Mouse (Mus musculus): Measurements from ENCODE around the gene Gpc6. TPM values are rescaled to one million over a fixed set of nuclear protein-coding genes. Genes with fewer than 3 reads are reported as not detected.
A peak's percentile ranks its signal among the peaks of the same experiment; 100 is the strongest.

Gene Gpc6
- polyA plus RNA-seq, 1 experiment from 2014 or later: 19.3 TPM

DNA sequence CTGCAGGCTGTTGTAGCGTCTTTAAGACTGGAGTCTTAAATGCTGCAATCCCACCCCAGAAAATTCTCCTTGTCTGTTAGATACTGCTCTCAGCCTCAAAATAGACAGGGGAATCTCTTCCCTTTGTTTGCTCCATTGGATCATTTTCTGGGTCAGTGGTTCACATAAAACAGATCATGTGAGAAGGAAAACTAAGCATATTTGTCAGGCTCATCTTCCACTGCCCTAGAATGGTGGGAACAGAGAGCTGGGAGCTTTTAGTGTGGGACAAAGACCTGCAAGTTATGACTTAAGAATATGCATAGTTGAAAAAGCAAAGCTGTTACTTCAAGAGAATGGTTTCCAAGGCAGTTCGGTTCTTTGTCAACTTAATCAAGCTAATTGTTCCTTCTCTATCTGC, 136.4 kb downstream of the Gpc6 start:
- Histone ChIP-seq H3K27ac (ENCODE audit: low read depth, low read length) (no peak overlapping the region), H3K4me1 (ENCODE audit: control insufficient read depth, insufficient read depth, low read depth, low read length) (0 out of 2 replicates have a peak, but pooled peaks cover 3% of the 10 kb centered on the region), H3K36me3 (ENCODE audit: control insufficient read depth, insufficient read depth, low read length) (no peaks in the 10 kb centered on the region), H3K4me3 (ENCODE audit: low read length) (no peak overlapping the region), H3K9ac (ENCODE audit: low read depth, low read length) (no peak overlapping the region), H3K9me3 (ENCODE audit: control insufficient read depth, low read length) (no peaks in the 10 kb centered on the region), H3K27me3 (replicated peaks; ENCODE audit: control insufficient read depth, insufficient read depth, low read length) (no peaks in the 10 kb centered on the region), H3K4me2 (ENCODE audit: low read length) (no peak overlapping the region)
- 42% methylated on average over 2 of the region's 2 CpGs for WGBS
- ATAC-seq: no peak

DNA sequence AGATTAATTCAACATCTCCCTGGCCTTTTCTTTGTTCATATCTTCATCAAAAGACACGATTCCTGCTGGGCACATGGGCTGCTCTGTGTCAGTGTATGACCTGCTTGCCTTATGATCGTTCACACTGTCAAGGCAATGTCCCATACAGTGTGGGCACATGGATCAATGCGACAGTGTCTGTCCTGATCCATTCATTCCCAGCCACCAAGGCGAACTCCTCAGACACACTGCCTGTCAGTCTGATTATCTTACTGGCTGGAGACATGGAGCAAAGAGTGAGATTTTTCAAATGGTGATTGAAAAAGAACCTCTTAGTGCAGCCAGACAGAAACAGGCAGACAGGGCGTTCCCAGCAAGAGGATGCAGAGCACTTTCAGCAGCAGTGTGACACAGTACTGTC, 143.1 kb downstream of the Gpc6 start:
- H3K4me2 ChIP-seq (ENCODE audit: low read length): no peak overlapping the region
- no peaks in the 10 kb centered on the region for H3K36me3 ChIP-seq (ENCODE audit: control insufficient read depth, insufficient read depth, low read length)
- 62% methylated on average over 5 of the region's 5 CpGs for WGBS
- H3K9ac ChIP-seq (ENCODE audit: low read depth, low read length): no peak overlapping the region
- no peaks in the 10 kb centered on the region for H3K9me3 ChIP-seq (ENCODE audit: control insufficient read depth, low read length)
- no peaks in the 10 kb centered on the region for H3K27me3 ChIP-seq (replicated peaks; ENCODE audit: control insufficient read depth, insufficient read depth, low read length)
- H3K4me1 ChIP-seq (ENCODE audit: control insufficient read depth, insufficient read depth, low read depth, low read length): no peaks in the 10 kb centered on the region
- H3K4me3 ChIP-seq (ENCODE audit: low read length): no peak overlapping the region
- 0 out of 2 replicates have a peak, but pooled peaks have one; percentile 50 for ATAC-seq
- no peak overlapping the region for H3K27ac ChIP-seq (ENCODE audit: low read depth, low read length)

DNA sequence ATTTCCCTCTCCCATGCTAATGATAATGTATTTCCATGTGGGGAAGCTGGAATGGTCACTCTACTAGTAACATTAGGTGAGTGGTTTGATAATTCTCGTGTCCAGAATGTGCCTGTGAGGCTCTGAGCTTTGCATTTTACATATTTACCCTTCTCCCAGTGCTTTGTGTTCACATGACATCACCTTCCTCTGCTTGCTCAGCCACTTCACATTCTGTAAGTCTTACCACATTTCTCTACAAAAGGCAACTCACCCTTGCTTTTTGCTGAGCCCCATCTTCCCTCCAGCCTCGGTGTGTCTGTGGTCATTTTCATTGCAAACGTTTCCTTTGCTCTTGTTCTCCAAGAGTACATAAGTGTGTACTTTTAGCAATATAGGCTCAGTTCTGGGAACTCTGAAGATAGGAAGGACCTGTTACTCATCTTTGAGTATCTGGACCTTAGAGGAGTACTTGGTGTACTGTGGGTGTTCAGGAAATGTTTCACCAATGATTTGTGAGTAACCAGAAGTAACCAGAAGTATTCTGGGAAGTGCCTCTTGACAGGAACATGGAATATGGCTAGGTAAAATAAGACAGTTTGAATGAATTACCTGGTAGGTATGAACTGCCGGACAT, 145.5 kb downstream of the Gpc6 start:
- no peaks in the 10 kb centered on the region for H3K4me1 ChIP-seq (ENCODE audit: control insufficient read depth, insufficient read depth, low read depth, low read length)
- H3K9me3 ChIP-seq (ENCODE audit: control insufficient read depth, low read length): no peaks in the 10 kb centered on the region
- no peaks in the 10 kb centered on the region for H3K27me3 ChIP-seq (replicated peaks; ENCODE audit: control insufficient read depth, insufficient read depth, low read length)
- no peak overlapping the region for H3K27ac ChIP-seq (ENCODE audit: low read depth, low read length)
- no peak overlapping the region for H3K9ac ChIP-seq (ENCODE audit: low read depth, low read length)
- WGBS: 93% methylated on average over 4 of the region's 4 CpGs
- ATAC-seq: no peak
- no peak overlapping the region for H3K4me3 ChIP-seq (ENCODE audit: low read length)
- H3K36me3 ChIP-seq (ENCODE audit: control insufficient read depth, insufficient read depth, low read length): no peaks in the 10 kb centered on the region
- no peak overlapping the region for H3K4me2 ChIP-seq (ENCODE audit: low read length)

DNA sequence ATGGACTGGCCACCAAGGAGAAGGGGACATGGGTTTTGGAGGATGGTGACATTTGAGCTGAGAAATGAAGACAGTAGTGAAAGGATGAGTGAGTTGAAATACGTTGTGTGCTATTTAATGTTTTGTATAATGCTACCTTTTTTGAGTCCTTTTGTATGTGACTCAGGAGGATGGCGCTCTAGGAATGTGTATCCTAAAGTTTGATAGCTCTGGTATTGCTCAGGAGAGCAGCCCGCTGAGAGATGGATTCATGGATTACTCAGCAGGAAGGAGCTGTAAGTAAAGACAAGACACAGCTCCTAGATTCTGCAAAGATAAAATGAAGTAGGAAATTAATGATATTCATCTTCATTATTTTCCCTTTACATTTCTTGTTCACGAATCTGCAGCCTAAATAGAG, 168.5 kb downstream of the Gpc6 start:
- Histone ChIP-seq H3K9me3 (ENCODE audit: control insufficient read depth, low read length) (no peaks in the 10 kb centered on the region), H3K4me2 (ENCODE audit: low read length) (no peak overlapping the region), H3K27me3 (replicated peaks; ENCODE audit: control insufficient read depth, insufficient read depth, low read length) (no peaks in the 10 kb centered on the region), H3K27ac (ENCODE audit: low read depth, low read length) (no peak overlapping the region), H3K4me3 (ENCODE audit: low read length) (no peak overlapping the region), H3K4me1 (ENCODE audit: control insufficient read depth, insufficient read depth, low read depth, low read length) (no peaks in the 10 kb centered on the region), H3K9ac (ENCODE audit: low read depth, low read length) (no peak overlapping the region), H3K36me3 (ENCODE audit: control insufficient read depth, insufficient read depth, low read length) (no peaks in the 10 kb centered on the region)
- WGBS: 90% methylated on average over 4 of the region's 4 CpGs
- ATAC-seq: no peak

DNA sequence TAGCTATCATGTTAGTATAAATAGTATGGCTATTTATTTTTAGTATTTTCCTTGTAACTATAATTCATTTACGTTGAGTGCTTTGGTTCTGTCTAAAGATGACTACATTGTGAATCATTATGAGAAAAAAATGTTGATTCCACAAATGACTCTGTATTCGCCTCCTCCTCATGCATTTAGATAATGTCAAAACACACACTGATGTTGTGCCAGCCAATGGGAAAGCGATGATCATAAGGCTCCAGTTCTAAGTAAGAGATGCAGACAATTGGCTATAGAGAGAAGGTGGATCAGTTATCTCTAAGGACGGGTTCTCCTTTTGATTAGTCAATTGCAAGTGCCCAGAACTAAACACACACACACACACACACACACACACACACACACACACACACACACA, 181.8 kb downstream of the Gpc6 start:
- Histone ChIP-seq H3K4me1 (ENCODE audit: control insufficient read depth, insufficient read depth, low read depth, low read length) (no peaks in the 10 kb centered on the region), H3K4me3 (ENCODE audit: low read length) (no peak overlapping the region), H3K36me3 (ENCODE audit: control insufficient read depth, insufficient read depth, low read length) (no peaks in the 10 kb centered on the region), H3K4me2 (ENCODE audit: low read length) (no peak overlapping the region), H3K27ac (ENCODE audit: low read depth, low read length) (no peak overlapping the region), H3K9ac (ENCODE audit: low read depth, low read length) (no peak overlapping the region), H3K27me3 (replicated peaks; ENCODE audit: control insufficient read depth, insufficient read depth, low read length) (no peaks in the 10 kb centered on the region), H3K9me3 (ENCODE audit: control insufficient read depth, low read length) (no peaks in the 10 kb centered on the region)
- no peak for ATAC-seq
- 91% methylated on average over 4 of the region's 4 CpGs for WGBS

DNA sequence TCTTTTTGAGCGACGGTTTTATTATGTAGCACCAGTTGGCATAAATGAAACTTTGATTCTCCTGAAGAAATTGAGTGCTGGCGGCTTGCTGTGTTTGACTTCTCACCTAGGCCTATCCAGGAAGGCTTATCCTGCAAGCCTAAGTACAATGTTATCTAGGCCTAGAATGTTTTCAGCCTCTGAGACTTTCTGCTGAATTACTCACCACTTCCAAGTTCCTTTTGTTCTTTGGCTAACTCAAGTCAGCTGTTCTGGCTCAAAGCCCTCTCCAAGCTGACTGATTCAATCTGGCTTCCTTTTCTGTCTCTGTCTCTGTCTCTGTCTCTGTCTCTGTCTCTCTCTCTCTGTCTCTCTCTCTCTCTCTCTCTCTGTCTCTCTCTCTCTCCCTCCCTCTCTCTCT, 188.0 kb downstream of the Gpc6 start:
- Histone ChIP-seq H3K4me2 (ENCODE audit: low read length) (no peak overlapping the region), H3K9me3 (ENCODE audit: control insufficient read depth, low read length) (no peaks in the 10 kb centered on the region), H3K27ac (ENCODE audit: low read depth, low read length) (no peak overlapping the region), H3K27me3 (replicated peaks; ENCODE audit: control insufficient read depth, insufficient read depth, low read length) (no peaks in the 10 kb centered on the region), H3K4me3 (ENCODE audit: low read length) (no peak overlapping the region), H3K4me1 (ENCODE audit: control insufficient read depth, insufficient read depth, low read depth, low read length) (no peaks in the 10 kb centered on the region), H3K36me3 (ENCODE audit: control insufficient read depth, insufficient read depth, low read length) (no peaks in the 10 kb centered on the region), H3K9ac (ENCODE audit: low read depth, low read length) (no peak overlapping the region)
- ATAC-seq: no peak
- 96% methylated on average over 3 of the region's 3 CpGs for WGBS

DNA sequence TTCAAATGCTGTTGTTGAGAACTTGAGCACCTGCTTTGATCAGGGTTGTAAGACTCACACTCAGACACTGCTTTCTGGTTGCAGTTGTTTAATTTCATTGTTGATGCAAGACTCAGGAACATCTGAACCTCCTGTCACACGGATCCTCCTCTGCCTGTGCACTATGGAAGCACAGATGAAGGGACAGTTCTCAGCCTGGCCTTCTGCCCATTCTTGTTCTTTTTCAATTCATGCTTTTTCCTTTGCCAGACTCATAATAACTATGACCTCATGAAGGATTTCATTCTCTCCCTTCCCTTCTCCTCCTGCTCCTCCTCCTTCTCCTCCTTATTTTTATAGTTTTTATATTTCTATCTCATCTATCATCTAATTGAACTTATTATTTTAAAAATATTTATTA, 196.9 kb downstream of the Gpc6 start:
- H3K4me2 ChIP-seq (ENCODE audit: low read length): no peak overlapping the region
- 52% methylated on average over 1 of the region's 1 CpGs for WGBS
- ATAC-seq: no peak

DNA sequence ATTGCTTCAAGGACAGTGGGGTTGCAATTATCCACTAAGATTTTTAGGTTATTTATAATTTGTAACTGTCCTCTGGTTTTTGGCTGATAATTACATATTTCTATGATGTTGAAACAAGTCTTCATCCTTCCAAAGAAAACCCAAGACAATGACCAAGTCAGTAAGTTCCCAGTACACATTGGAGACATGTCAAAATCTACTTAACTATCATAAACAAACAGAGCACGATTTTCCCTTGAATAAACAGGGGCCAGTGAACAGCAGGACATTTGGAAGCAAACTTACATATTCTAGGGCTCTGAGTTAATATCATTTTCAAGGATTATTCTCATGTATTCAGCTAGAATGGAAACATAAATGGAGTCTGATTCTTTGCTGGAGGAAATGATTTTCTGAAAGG, 205.2 kb downstream of the Gpc6 start:
- H3K4me2 ChIP-seq (ENCODE audit: low read length): no peak overlapping the region
- H3K4me1 ChIP-seq (ENCODE audit: control insufficient read depth, insufficient read depth, low read depth, low read length): no peaks in the 10 kb centered on the region
- H3K27me3 ChIP-seq (replicated peaks; ENCODE audit: control insufficient read depth, insufficient read depth, low read length): no peaks in the 10 kb centered on the region
- no peaks in the 10 kb centered on the region for H3K36me3 ChIP-seq (ENCODE audit: control insufficient read depth, insufficient read depth, low read length)
- H3K9me3 ChIP-seq (ENCODE audit: control insufficient read depth, low read length): no peaks in the 10 kb centered on the region
- 57% methylated on average over 1 of the region's 1 CpGs for WGBS
- no peak overlapping the region for H3K4me3 ChIP-seq (ENCODE audit: low read length)
- H3K27ac ChIP-seq (ENCODE audit: low read depth, low read length): no peak overlapping the region
- no peak for ATAC-seq
- no peak overlapping the region for H3K9ac ChIP-seq (ENCODE audit: low read depth, low read length)

More for the DNA sequence above, 196.9 kb downstream of the Gpc6 start:
- H3K9ac ChIP-seq (ENCODE audit: low read depth, low read length): no peak overlapping the region
- no peaks in the 10 kb centered on the region for H3K4me1 ChIP-seq (ENCODE audit: control insufficient read depth, insufficient read depth, low read depth, low read length)
- no peaks in the 10 kb centered on the region for H3K27me3 ChIP-seq (replicated peaks; ENCODE audit: control insufficient read depth, insufficient read depth, low read length)
- no peaks in the 10 kb centered on the region for H3K36me3 ChIP-seq (ENCODE audit: control insufficient read depth, insufficient read depth, low read length)
- no peak overlapping the region for H3K27ac ChIP-seq (ENCODE audit: low read depth, low read length)
- no peaks in the 10 kb centered on the region for H3K9me3 ChIP-seq (ENCODE audit: control insufficient read depth, low read length)
- H3K4me3 ChIP-seq (ENCODE audit: low read length): no peak overlapping the region

DNA sequence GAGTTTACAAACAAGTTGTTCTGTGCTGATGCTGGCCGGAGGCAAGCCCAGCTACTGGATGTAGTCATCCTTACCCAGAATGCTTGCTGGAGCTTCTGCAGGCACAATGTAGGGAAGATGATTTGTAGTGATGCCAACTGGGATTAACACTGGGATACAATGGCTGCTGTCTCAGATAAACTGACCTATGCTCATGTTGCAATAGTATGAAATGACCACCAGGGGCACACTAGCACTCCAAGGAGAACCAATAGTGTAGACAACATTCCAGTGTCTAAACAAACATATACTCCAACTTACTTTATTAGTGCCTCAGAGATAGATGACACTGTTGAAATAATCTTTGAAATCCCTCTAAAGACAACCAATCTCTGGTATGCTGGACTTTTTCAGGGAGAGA, 206.2 kb downstream of the Gpc6 start:
- no peak overlapping the region for H3K9ac ChIP-seq (ENCODE audit: low read depth, low read length)
- no peaks in the 10 kb centered on the region for H3K36me3 ChIP-seq (ENCODE audit: control insufficient read depth, insufficient read depth, low read length)
- no peak for ATAC-seq

More for the DNA sequence above, 206.2 kb downstream of the Gpc6 start:
- H3K4me3 ChIP-seq (ENCODE audit: low read length): no peak overlapping the region
- no peaks in the 10 kb centered on the region for H3K4me1 ChIP-seq (ENCODE audit: control insufficient read depth, insufficient read depth, low read depth, low read length)
- H3K9me3 ChIP-seq (ENCODE audit: control insufficient read depth, low read length): no peaks in the 10 kb centered on the region
- WGBS: 96% methylated on average over 1 of the region's 1 CpGs
- H3K4me2 ChIP-seq (ENCODE audit: low read length): no peak overlapping the region
- H3K27ac ChIP-seq (ENCODE audit: low read depth, low read length): no peak overlapping the region
- H3K27me3 ChIP-seq (replicated peaks; ENCODE audit: control insufficient read depth, insufficient read depth, low read length): no peaks in the 10 kb centered on the region
